Mouse (Mus musculus): Measurements from ENCODE around the gene Zfp207. TPM values are rescaled to one million over a fixed set of nuclear protein-coding genes. Genes with fewer than 3 reads are reported as not detected.
A peak's percentile ranks its signal among the peaks of the same experiment; 100 is the strongest.
"Not testable (repeated sequence)": the region's sequence is repeated elsewhere in the genome, so short reads cannot be mapped to it uniquely, and the experiment has no call there.

Zfp207 gene
- polyA plus RNA-seq, 1 experiment: 66.8 TPM

GRCm38 (mm10) chr11:80376651-80377050 is 6.4 kb upstream of the Zfp207 start:
- Histone ChIP-seq H3K4me3 (ENCODE audit: insufficient read depth, low read depth, low read length) (no peak overlapping the region), H3K36me3 (ENCODE audit: control insufficient read depth, insufficient read depth, low read length) (no peaks in the 10 kb centered on the region; the same call in 1 of the 2 replicates), H3K27me3 (replicated peaks; ENCODE audit: control insufficient read depth, insufficient read depth, low read length) (no peaks in the 10 kb centered on the region), H3K4me1 (ENCODE audit: control insufficient read depth, insufficient read depth, low read length) (no peaks in the 10 kb centered on the region), H3K27ac (ENCODE audit: insufficient read depth, low read depth, low read length) (no peak overlapping the region)
- WGBS: 60% methylated on average over 4 of the region's 4 CpGs
- no peak for DNase-seq
- TF ChIP-seq POLR2A (IDR thresholded peaks at IDR 0.05; ENCODE audit: low read depth, low read length): no peak

GRCm38 (mm10) chr11:80377712-80378451 is 5.2 kb upstream of the Zfp207 start, which contains the start of gene 5730455P16Rik:
5730455P16Rik (minus strand) TSS chr11:80378034.
- no peak for TF ChIP-seq CTCF (conservative IDR thresholded peaks at IDR 0.05; ENCODE audit: insufficient read depth, insufficient read length, low read depth, low read length)
- no peak for TF ChIP-seq POLR2A (IDR thresholded peaks at IDR 0.05; ENCODE audit: low read depth, low read length)
- Histone ChIP-seq H3K27me3 (replicated peaks; ENCODE audit: control insufficient read depth, insufficient read depth, low read length) (no peaks in the 10 kb centered on the region), H3K4me3 (ENCODE audit: insufficient read depth, low read depth, low read length) (peak within 1 kb of the TSS; percentile 71), H3K36me3 (ENCODE audit: control insufficient read depth, insufficient read depth, low read length) (no peaks in the 10 kb centered on the region; the same call in 1 of the 2 replicates), H3K4me1 (ENCODE audit: control insufficient read depth, insufficient read depth, low read length) (peaks cover 3% of the 10 kb centered on the region; the same call in 1 of the 2 replicates), H3K27ac (ENCODE audit: insufficient read depth, low read depth, low read length) (no peak within 1 kb of the TSS)
- WGBS: under 1% methylated on average over 43 of the region's 43 CpGs
- DNase-seq: peak; percentile 87

GRCm38 (mm10) chr11:80378452-80379068 is 4.5 kb upstream of the Zfp207 start:
- DNase-seq; H3K4me1 ChIP-seq (ENCODE audit: control insufficient read depth, insufficient read depth, low read length); H3K27ac ChIP-seq (ENCODE audit: insufficient read depth, low read depth, low read length); H3K4me3 ChIP-seq (ENCODE audit: insufficient read depth, low read depth, low read length); H3K27me3 ChIP-seq (replicated peaks; ENCODE audit: control insufficient read depth, insufficient read depth, low read length); H3K36me3 ChIP-seq (ENCODE audit: control insufficient read depth, insufficient read depth, low read length): not testable (repeated sequence)
- 72% methylated on average over 2 of the region's 2 CpGs for WGBS

- H3K36me3 ChIP-seq (ENCODE audit: control insufficient read depth, insufficient read depth, low read length); DNase-seq; H3K27me3 ChIP-seq (replicated peaks; ENCODE audit: control insufficient read depth, insufficient read depth, low read length); H3K27ac ChIP-seq (ENCODE audit: insufficient read depth, low read depth, low read length); H3K4me3 ChIP-seq (ENCODE audit: insufficient read depth, low read depth, low read length); H3K4me1 ChIP-seq (ENCODE audit: control insufficient read depth, insufficient read depth, low read length): not testable (repeated sequence)
- WGBS: 96% methylated on average over 7 of the region's 7 CpGs
Measured at GRCm38 (mm10) chr11:80379184-80379583, 3.9 kb upstream of the Zfp207 start.

- Histone ChIP-seq H3K27ac (ENCODE audit: insufficient read depth, low read depth, low read length) (peak overlapping the region; percentile 80), H3K27me3 (replicated peaks; ENCODE audit: control insufficient read depth, insufficient read depth, low read length) (no peaks in the 10 kb centered on the region), H3K4me3 (ENCODE audit: insufficient read depth, low read depth, low read length) (peak overlapping the region; percentile 82), H3K4me1 (ENCODE audit: control insufficient read depth, insufficient read depth, low read length) (peaks cover 14% of the 10 kb centered on the region), H3K36me3 (ENCODE audit: control insufficient read depth, insufficient read depth, low read length) (peaks cover 4% of the 10 kb centered on the region; the same call in 1 of the 2 replicates)
- DNase-seq: no peak
- under 1% methylated on average over 12 of the region's 12 CpGs for WGBS
- TF ChIP-seq CTCF (conservative IDR thresholded peaks at IDR 0.05; ENCODE audit: insufficient read depth, insufficient read length, low read depth, low read length) (no peak), POLR2A (IDR thresholded peaks at IDR 0.05; ENCODE audit: low read depth, low read length) (no peak)
Measured at GRCm38 (mm10) chr11:80382626-80383018, 457 bp upstream of the Zfp207 start.

- TF ChIP-seq CTCF (conservative IDR thresholded peaks at IDR 0.05; ENCODE audit: insufficient read depth, insufficient read length, low read depth, low read length) (no peak), POLR2A (IDR thresholded peaks at IDR 0.05; ENCODE audit: low read depth, low read length) (no peak)
- Histone ChIP-seq H3K4me1 (ENCODE audit: control insufficient read depth, insufficient read depth, low read length) (peaks cover 14% of the 10 kb centered on the region), H3K27ac (ENCODE audit: insufficient read depth, low read depth, low read length) (peak overlapping the region; percentile 84), H3K36me3 (ENCODE audit: control insufficient read depth, insufficient read depth, low read length) (peaks cover 5% of the 10 kb centered on the region; the same call in 1 of the 2 replicates), H3K27me3 (replicated peaks; ENCODE audit: control insufficient read depth, insufficient read depth, low read length) (no peaks in the 10 kb centered on the region), H3K4me3 (ENCODE audit: insufficient read depth, low read depth, low read length) (peak overlapping the region; percentile 82)
- DNase-seq: no peak
- under 1% methylated on average over 20 of the region's 20 CpGs for WGBS
Measured at GRCm38 (mm10) chr11:80383626-80384046, 557 bp downstream of the Zfp207 start.

- Histone ChIP-seq H3K27ac (ENCODE audit: insufficient read depth, low read depth, low read length) (no peak overlapping the region), H3K36me3 (ENCODE audit: control insufficient read depth, insufficient read depth, low read length) (peaks cover 7% of the 10 kb centered on the region; the same call in 1 of the 2 replicates), H3K4me3 (ENCODE audit: insufficient read depth, low read depth, low read length) (peak overlapping the region; percentile 36), H3K27me3 (replicated peaks; ENCODE audit: control insufficient read depth, insufficient read depth, low read length) (no peaks in the 10 kb centered on the region), H3K4me1 (ENCODE audit: control insufficient read depth, insufficient read depth, low read length) (peaks cover 14% of the 10 kb centered on the region)
- no peak for TF ChIP-seq POLR2A (IDR thresholded peaks at IDR 0.05; ENCODE audit: low read depth, low read length)
- no peak for TF ChIP-seq CTCF (conservative IDR thresholded peaks at IDR 0.05; ENCODE audit: insufficient read depth, insufficient read length, low read depth, low read length)
- peak; percentile 5 for DNase-seq
Measured at GRCm38 (mm10) chr11:80384461-80384860, 1.4 kb downstream of the Zfp207 start.
